Mouse (Mus musculus): Measurements from ENCODE around the gene Kndc1. TPM values are rescaled to one million over a fixed set of nuclear protein-coding genes. Genes with fewer than 3 reads are reported as not detected.

Gene Kndc1
- polyA plus RNA-seq, 1 experiment = not detected

GRCm38 (mm10) chr7:139982058-139982457 lies 87.6 kb downstream of the Kndc1 start:
- H3K36me3 ChIP-seq (ENCODE audit: control insufficient read depth) = no peaks in the 10 kb centered on the region
- peaks cover 13% of the 10 kb centered on the region for H3K4me1 ChIP-seq (ENCODE audit: control insufficient read depth)
- H3K4me3 ChIP-seq (replicated peaks) = no peak overlapping the region
- H3K27me3 ChIP-seq (ENCODE audit: control insufficient read depth) = no peaks in the 10 kb centered on the region; the same call in 1 of the 2 replicates
- TF ChIP-seq GATA1 (IDR thresholded peaks at IDR 0.05; ENCODE audit: low read length) (no peak), TAL1 (IDR thresholded peaks at IDR 0.05; ENCODE audit: low read length) (no peak)
- H3K9me3 ChIP-seq (ENCODE audit: control insufficient read depth, low read length) = no peaks in the 10 kb centered on the region

DNA sequence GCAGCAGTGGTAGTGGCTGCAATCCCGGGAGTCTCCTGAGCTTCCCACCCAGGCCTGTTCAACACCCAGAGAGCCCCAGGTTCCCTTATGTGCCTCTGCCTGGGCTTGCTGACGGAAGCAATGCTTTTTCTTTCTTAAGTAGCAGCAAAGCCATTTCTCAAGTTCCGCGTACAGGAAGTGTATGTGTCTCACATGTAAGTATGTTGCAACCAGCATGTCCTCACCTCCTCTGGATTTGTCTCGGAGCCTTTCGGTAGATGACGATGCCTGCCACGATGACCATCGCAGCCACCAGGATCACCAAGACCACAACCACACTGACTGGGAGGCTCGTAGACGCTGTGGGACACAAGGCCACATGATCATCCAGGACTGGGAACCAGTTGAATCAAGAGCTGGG lies 90.0 kb downstream of the Kndc1 start:
- TF ChIP-seq TAL1 (IDR thresholded peaks at IDR 0.05; ENCODE audit: low read length) (no peak), GATA1 (IDR thresholded peaks at IDR 0.05; ENCODE audit: low read length) (no peak)
- no peaks in the 10 kb centered on the region for H3K9me3 ChIP-seq (ENCODE audit: control insufficient read depth, low read length)
- no peak overlapping the region for H3K4me3 ChIP-seq (replicated peaks)
- H3K4me1 ChIP-seq (ENCODE audit: control insufficient read depth) = no peaks in the 10 kb centered on the region
- no peaks in the 10 kb centered on the region for H3K27me3 ChIP-seq (ENCODE audit: control insufficient read depth)
- H3K36me3 ChIP-seq (ENCODE audit: control insufficient read depth) = no peaks in the 10 kb centered on the region

GRCm38 (mm10) chr7:139988272-139988671 lies 93.8 kb downstream of the Kndc1 start:
- no peak overlapping the region for H3K4me3 ChIP-seq (replicated peaks)
- H3K27me3 ChIP-seq (ENCODE audit: control insufficient read depth) = no peaks in the 10 kb centered on the region
- H3K4me1 ChIP-seq (ENCODE audit: control insufficient read depth) = peaks cover 4% of the 10 kb centered on the region
- H3K36me3 ChIP-seq (ENCODE audit: control insufficient read depth) = no peaks in the 10 kb centered on the region
- no peaks in the 10 kb centered on the region for H3K9me3 ChIP-seq (ENCODE audit: control insufficient read depth, low read length)
- TF ChIP-seq GATA1 (IDR thresholded peaks at IDR 0.05; ENCODE audit: low read length) = no peak
- TF ChIP-seq TAL1 (IDR thresholded peaks at IDR 0.05; ENCODE audit: low read length) = no peak

DNA sequence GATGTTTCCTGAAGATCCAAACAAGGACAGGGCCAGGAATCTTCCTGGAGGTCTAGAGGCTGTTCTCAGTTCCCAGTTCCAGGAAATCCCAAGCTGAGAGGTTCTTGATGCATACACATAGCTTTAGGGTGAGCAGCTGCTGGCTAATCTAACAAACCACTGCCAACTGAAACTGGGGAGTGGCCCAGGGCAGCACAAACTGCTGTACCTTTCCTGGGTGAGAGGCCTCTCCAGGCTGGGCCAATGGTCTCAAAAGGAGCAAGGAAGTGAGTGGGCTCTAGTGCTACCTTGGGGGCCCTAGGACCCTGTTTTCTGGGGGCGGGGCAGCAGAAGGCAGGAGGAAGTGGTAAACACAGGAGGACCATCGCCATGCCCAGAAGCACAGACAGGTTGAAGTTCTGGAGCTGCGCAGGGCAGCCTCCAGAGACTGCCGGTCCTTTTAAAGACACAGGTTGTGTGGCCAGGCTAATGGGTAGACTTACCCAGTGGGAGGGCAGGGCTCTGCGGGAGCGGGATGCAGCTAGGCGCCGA lies 96.4 kb downstream of the Kndc1 start:
- Histone ChIP-seq H3K36me3 (ENCODE audit: control insufficient read depth) (peaks cover 19% of the 10 kb centered on the region), H3K27me3 (ENCODE audit: control insufficient read depth) (no peaks in the 10 kb centered on the region), H3K4me1 (ENCODE audit: control insufficient read depth) (peaks cover 4% of the 10 kb centered on the region), H3K9me3 (ENCODE audit: control insufficient read depth, low read length) (no peaks in the 10 kb centered on the region), H3K4me3 (replicated peaks) (no peak overlapping the region)
- TF ChIP-seq GATA1 (IDR thresholded peaks at IDR 0.05; ENCODE audit: low read length) = no peak
- TF ChIP-seq TAL1 (IDR thresholded peaks at IDR 0.05; ENCODE audit: low read length) = no peak

Other genes starting within 250 kb of the Kndc1 start
- not detected in 2 replicates for gene Cfap46, start 210.9 kb upstream of the Kndc1 start, polyA plus RNA-seq (2012)
- gene Adgra1, start 60.5 kb upstream of the Kndc1 start, polyA plus RNA-seq (2012) = not detected in 2 replicates
- not detected in 2 replicates for gene Utf1, start 49.1 kb downstream of the Kndc1 start, polyA plus RNA-seq (2012)
- not detected in 2 replicates for gene 6430531B16Rik, start 84.1 kb downstream of the Kndc1 start, polyA plus RNA-seq (2012)
- gene Adam8, start 97.9 kb downstream of the Kndc1 start, polyA plus RNA-seq (2012) = 0.05 and 0.21 TPM in 2 replicates
- gene Zfp511, start 141.7 kb downstream of the Kndc1 start, polyA plus RNA-seq (2012) = 4.2 and 4.6 TPM in 2 replicates
- gene Tubgcp2, start 142.0 kb downstream of the Kndc1 start, polyA plus RNA-seq (2012) = 1.0 and 1.5 TPM in 2 replicates
- gene Msx3, start 154.4 kb downstream of the Kndc1 start, polyA plus RNA-seq (2012) = not detected in 2 replicates
- 0.04 TPM in 1 of 2 replicates, not detected in the other for gene Caly, start 187.9 kb downstream of the Kndc1 start, polyA plus RNA-seq (2012)
- not detected in 2 replicates for gene Prap1, start 198.7 kb downstream of the Kndc1 start, polyA plus RNA-seq (2012)
- 1.0 and 2.8 TPM in 2 replicates for gene Fuom, start 207.7 kb downstream of the Kndc1 start, polyA plus RNA-seq (2012)
- 0.14 TPM in 1 of 2 replicates, not detected in the other for gene Paox, start 221.1 kb downstream of the Kndc1 start, polyA plus RNA-seq (2012)
- gene Echs1, start 221.8 kb downstream of the Kndc1 start, polyA plus RNA-seq (2012) = 0.14 and 0.39 TPM in 2 replicates
- gene Mtg1, start 242.9 kb downstream of the Kndc1 start, polyA plus RNA-seq (2012) = 0.30 and 0.58 TPM in 2 replicates